In genomic region chr2:126707438-126707779, GRCm38 (mm10) we compare ENCODE assay signal across 8 mouse cellular contexts. TPM values are rescaled to one million over a fixed set of nuclear protein-coding genes. Genes with fewer than 3 reads are reported as not detected.
DNase-seq lines count a peak whose midpoint lies in the region; ATAC-seq and TF ChIP-seq lines count a peak whose summit lies in the region.

No protein-coding gene starts in this region.

- peak overlapping the region; percentile 86 for H3K27ac ChIP-seq in heart, embryonic 15.5 days
- peak overlapping the region; percentile 75 for H3K27ac ChIP-seq in bone marrow, adult 2 months (ENCODE audit: control insufficient read depth, insufficient read depth, low read depth, low read length, poor library complexity)
- peak overlapping the region; percentile 88 for H3K27ac ChIP-seq in hindbrain, embryonic 15.5 days (replicated peaks)
- peak overlapping the region; percentile 82 for H3K27ac ChIP-seq in midbrain, embryonic 13.5 days

- peak; percentile 81 for ATAC-seq in heart, embryonic 15.5 days (replicated peaks; ENCODE audit: insufficient number of reproducible peaks, insufficient read depth, low FRiP score, low read depth)
- no peak; the same call in 1 of the 2 replicates for ATAC-seq in hindbrain, embryonic 15.5 days (ENCODE audit: low FRiP score, low read depth)
- ATAC-seq in midbrain, embryonic 13.5 days: peak; percentile 91

- peak overlapping the region; percentile 86 for H3K9ac ChIP-seq in heart, embryonic 15.5 days
- H3K9ac ChIP-seq in hindbrain, embryonic 15.5 days: peak overlapping the region; percentile 83
- H3K9ac ChIP-seq in midbrain, embryonic 13.5 days (replicated peaks): peak overlapping the region; percentile 88

- DNase-seq in heart, adult 9 months (ENCODE audit: low spot score in 2 of 2): no peak
- no peak for DNase-seq in urinary bladder, postnatal 10 days (ENCODE audit: low spot score)
- DNase-seq in adipocyte (ENCODE audit: low spot score): no peak
- DNase-seq in frontal cortex, adult 2 months (ENCODE audit: extremely low spot score in 1 of 2, low spot score in 1 of 2): no peak

- peak overlapping the region; percentile 91 for H3K4me3 ChIP-seq in heart, embryonic 15.5 days
- peak overlapping the region; percentile 70 for H3K4me3 ChIP-seq in bone marrow, adult 2 months (replicated peaks; ENCODE audit: control insufficient read depth, low read depth, low read length)
- H3K4me3 ChIP-seq in hindbrain, embryonic 15.5 days: peak overlapping the region; percentile 87
- H3K4me3 ChIP-seq in midbrain, embryonic 13.5 days (replicated peaks): peak overlapping the region; percentile 76

- WGBS in heart, embryonic 15.5 days: under 1% methylated on average over 23 of the region's 23 CpGs
- under 1% methylated on average over 23 of the region's 23 CpGs for WGBS in bone marrow, adult 2 months
- 0% methylated on average over 22 of the region's 23 CpGs for WGBS in hindbrain, embryonic 15.5 days
- under 1% methylated on average over 23 of the region's 23 CpGs for WGBS in midbrain, embryonic 13.5 days

- H3K27me3 ChIP-seq in heart, embryonic 15.5 days: peaks cover 8% of the 10 kb centered on the region
- H3K27me3 ChIP-seq in hindbrain, embryonic 15.5 days: peaks cover 13% of the 10 kb centered on the region; the same call in 1 of the 2 replicates
- peaks cover 17% of the 10 kb centered on the region for H3K27me3 ChIP-seq in midbrain, embryonic 13.5 days

- peak overlapping the region; percentile 78 for H3K4me2 ChIP-seq in heart, embryonic 15.5 days
- peak overlapping the region; percentile 77 for H3K4me2 ChIP-seq in hindbrain, embryonic 15.5 days
- H3K4me2 ChIP-seq in midbrain, embryonic 13.5 days (replicated peaks): peak overlapping the region; percentile 70

- no peak for TF ChIP-seq CTCF in bone marrow, adult 2 months (IDR thresholded peaks at IDR 0.05; ENCODE audit: control insufficient read depth, insufficient read depth, low read length)

- TF ChIP-seq POLR2A in bone marrow, adult 2 months (IDR thresholded peaks at IDR 0.05; ENCODE audit: borderline replicate concordance, control insufficient read depth, low read depth, low read length): no peak

- no peaks in the 10 kb centered on the region for H3K9me3 ChIP-seq in heart, embryonic 15.5 days (replicated peaks)
- H3K9me3 ChIP-seq in hindbrain, embryonic 15.5 days: no peaks in the 10 kb centered on the region
- H3K9me3 ChIP-seq in midbrain, embryonic 13.5 days: no peaks in the 10 kb centered on the region

- H3K4me1 ChIP-seq in heart, embryonic 15.5 days (replicated peaks): peaks cover 10% of the 10 kb centered on the region
- H3K4me1 ChIP-seq in bone marrow, adult 2 months (ENCODE audit: control insufficient read depth, insufficient read depth, low read length): no peaks in the 10 kb centered on the region; the same call in 1 of the 2 replicates
- H3K4me1 ChIP-seq in hindbrain, embryonic 15.5 days (replicated peaks): peaks cover 21% of the 10 kb centered on the region
- peaks cover 19% of the 10 kb centered on the region for H3K4me1 ChIP-seq in midbrain, embryonic 13.5 days (replicated peaks)

- H3K36me3 ChIP-seq in heart, embryonic 15.5 days: no peaks in the 10 kb centered on the region
- no peaks in the 10 kb centered on the region for H3K36me3 ChIP-seq in hindbrain, embryonic 15.5 days
- H3K36me3 ChIP-seq in midbrain, embryonic 13.5 days: no peaks in the 10 kb centered on the region

RNA-seq across cellular contexts. Expression of gene Usp8, which starts 0.3 kb away (rescaled TPM):
- polyA plus RNA-seq in heart, embryonic 15.5 days (2015; fragmentation: Nextera tagmentation; extraction: Ambion mirVana): 26.8 and 30.7 TPM in 2 replicates
- polyA plus RNA-seq in bone marrow, adult 2 months (2011; ENCODE audit: insufficient read depth, insufficient read length, low replicate concordance, missing spikeins): 12.5 and 16.7 TPM in 2 replicates
- 28.9 and 29.6 TPM in 2 replicates for polyA plus RNA-seq in hindbrain, embryonic 15.5 days (2015; fragmentation: Nextera tagmentation; extraction: Ambion mirVana)
- 28.6 and 28.7 TPM in 2 replicates for polyA plus RNA-seq in midbrain, embryonic 13.5 days (2015; fragmentation: Nextera tagmentation; extraction: Ambion mirVana)
- polyA plus RNA-seq in frontal cortex, adult 2 months (2012; rRNA removed): 35.8 and 40.8 TPM in 2 replicates

RNA-seq across cellular contexts. Expression of gene Gabpb1, which starts 31.3 kb away (rescaled TPM):
- polyA plus RNA-seq in heart, embryonic 15.5 days (2015; fragmentation: Nextera tagmentation; extraction: Ambion mirVana): 28.5 and 32.6 TPM in 2 replicates
- polyA plus RNA-seq in bone marrow, adult 2 months (2011; ENCODE audit: insufficient read depth, insufficient read length, low replicate concordance, missing spikeins): 13.9 and 17.8 TPM in 2 replicates
- polyA plus RNA-seq in hindbrain, embryonic 15.5 days (2015; fragmentation: Nextera tagmentation; extraction: Ambion mirVana): 37.3 and 45.1 TPM in 2 replicates
- polyA plus RNA-seq in midbrain, embryonic 13.5 days (2015; fragmentation: Nextera tagmentation; extraction: Ambion mirVana): 60.7 and 62.1 TPM in 2 replicates
- polyA plus RNA-seq in frontal cortex, adult 2 months (2012; rRNA removed): 21.1 and 21.9 TPM in 2 replicates
